Mouse (Mus musculus) adipose tissue, adult 10 weeks (tissue): ENCODE results near the gene Kcnh4. TPM values are rescaled to one million over a fixed set of nuclear protein-coding genes. Genes with fewer than 3 reads are reported as not detected.

ENCODE experiments used
- polyA plus RNA-seq: library from polyadenylated mRNA; stranded (reverse); fragments of 350-450 nt; fragmentation: Illumina TruSeq; extraction: RNeasy Lipid Tissue Mini Kit (QIAGEN cat#74804); gene quantifications from one replicate; pipeline ENCODE4 v1.2.3, GENCODE M21; 2014; ENCODE audit warnings: low read depth, low replicate concordance

Gene Kcnh4
- 0.60 TPM for polyA plus RNA-seq

GRCm38 (mm10) chr11:100759611-100760233 is at the start of gene Kcnh4:
Gene Kcnh4 (minus strand): TSS chr11:100759942.

GRCm38 (mm10) chr11:100770646-100771408 is 11.1 kb upstream of the Kcnh4 start, which contains the start of gene Ghdc:
Gene Ghdc (minus strand): TSS chr11:100770957.

GRCm38 (mm10) chr11:100762831-100763230 is 3.1 kb upstream of the Kcnh4 start, which contains the start of gene Hcrt:
Gene Hcrt (minus strand): TSS chr11:100762931.

GRCm38 (mm10) chr11:100738066-100738604 is 21.6 kb downstream of the Kcnh4 start, which contains the start of gene Rab5c:
Gene Rab5c (minus strand): TSS chr11:100738215.

GRCm38 (mm10) chr11:100713735-100714533 is 45.8 kb downstream of the Kcnh4 start, which contains the start of gene Hspb9:
Gene Hspb9 (plus strand): TSS chr11:100713850.

GRCm38 (mm10) chr11:100711783-100712615 is 47.7 kb downstream of the Kcnh4 start, which contains the start of gene Kat2a:
Gene Kat2a (minus strand): TSS chr11:100712465.

GRCm38 (mm10) chr11:100703851-100704531 is 55.8 kb downstream of the Kcnh4 start, which contains the start of gene Dhx58:
Gene Dhx58 (minus strand): TSS chr11:100704271.

GRCm38 (mm10) chr11:100692164-100692616 is 67.6 kb downstream of the Kcnh4 start, which contains the start of gene Zfp385c:
Gene Zfp385c (minus strand): TSS chr11:100692455.

Other genes starting within 250 kb of the Kcnh4 start
- gene Acly, start 231.9 kb downstream of the Kcnh4 start, polyA plus RNA-seq: 416 TPM
- 7.9 TPM for gene Ttc25, start 214.3 kb downstream of the Kcnh4 start, polyA plus RNA-seq
- 21.8 TPM for gene Cnp, start 185.0 kb downstream of the Kcnh4 start, polyA plus RNA-seq
- gene Nkiras2, start 140.7 kb downstream of the Kcnh4 start, polyA plus RNA-seq: 36.0 TPM
- 171 TPM for gene Dnajc7, start 139.8 kb downstream of the Kcnh4 start, polyA plus RNA-seq
- 0.17 TPM for gene Zfp385c, start 67.5 kb downstream of the Kcnh4 start, polyA plus RNA-seq
- gene Dhx58, start 55.7 kb downstream of the Kcnh4 start, polyA plus RNA-seq: 4.3 TPM
- gene Kat2a, start 47.5 kb downstream of the Kcnh4 start, polyA plus RNA-seq: 20.7 TPM
- 32.9 TPM for gene Hspb9, start 46.1 kb downstream of the Kcnh4 start, polyA plus RNA-seq
- gene Rab5c, start 21.7 kb downstream of the Kcnh4 start, polyA plus RNA-seq: 132 TPM
- gene Hcrt, start 3.0 kb upstream of the Kcnh4 start, polyA plus RNA-seq: not detected
- 16.4 TPM for gene Ghdc, start 11.0 kb upstream of the Kcnh4 start, polyA plus RNA-seq
- gene Stat5b, start 90.8 kb upstream of the Kcnh4 start, polyA plus RNA-seq: 23.3 TPM
- 31.5 TPM for gene Stat5a, start 99.4 kb upstream of the Kcnh4 start, polyA plus RNA-seq
- 70.6 TPM for gene Stat3, start 179.6 kb upstream of the Kcnh4 start, polyA plus RNA-seq
- 278 TPM for gene Cavin1, start 210.9 kb upstream of the Kcnh4 start, polyA plus RNA-seq
- gene Atp6v0a1, start 249.5 kb upstream of the Kcnh4 start, polyA plus RNA-seq: 100 TPM